Mouse (Mus musculus) adrenal gland, postnatal 36 days (tissue): ENCODE data around the gene Plaur. TPM values are rescaled to one million over a fixed set of nuclear protein-coding genes. Genes with fewer than 3 reads are reported as not detected.

Experiments used
- DNase-seq, 2 experiments: peaks; one replicate each; pipeline ENCODE4 v3.0.0; 2021; ENCODE audit warnings: mixed read lengths in 1 of 2
- total RNA-seq, 2 experiments: library from RNA; stranded (reverse); gene quantifications; 2 replicates each; pipeline ENCODE4 v1.2.3; 2021

Plaur gene
- total RNA-seq, 2 experiments from 2014 or later, result 7.9 to 9.8 TPM

GRCm38 (mm10) chr7:24445266-24445926 lies 16.9 kb upstream of the Plaur start:
- no peak for DNase-seq

GRCm38 (mm10) chr7:24446697-24447340 lies 15.5 kb upstream of the Plaur start:
- DNase-seq, result no peak

- DNase-seq, result peak; percentile 56 to 61
Measured at GRCm38 (mm10) chr7:24448782-24449517, 13.3 kb upstream of the Plaur start.

GRCm38 (mm10) chr7:24450585-24451017 lies 11.7 kb upstream of the Plaur start:
- no peak for DNase-seq

- DNase-seq, result no peak
Measured at GRCm38 (mm10) chr7:24451855-24452311, 10.4 kb upstream of the Plaur start, which contains the start of gene Irgc1. Gene Irgc1 (minus strand): TSS chr7:24452297.

GRCm38 (mm10) chr7:24454199-24454598 lies 8.1 kb upstream of the Plaur start:
- peak; percentile 28 to 48 for DNase-seq

- no peak for DNase-seq
Measured at GRCm38 (mm10) chr7:24455726-24456125, 6.6 kb upstream of the Plaur start.

GRCm38 (mm10) chr7:24457726-24458370 lies 4.4 kb upstream of the Plaur start:
- no peak for DNase-seq

GRCm38 (mm10) chr7:24459440-24459839 lies 2.8 kb upstream of the Plaur start:
- DNase-seq, result no peak

- DNase-seq, result peak; percentile 16 to 42
Measured at GRCm38 (mm10) chr7:24459843-24460242, 2.4 kb upstream of the Plaur start.

GRCm38 (mm10) chr7:24461376-24462051 lies 770 bp upstream of the Plaur start:
- peak; percentile 72 to 77 for DNase-seq

GRCm38 (mm10) chr7:24466835-24467234 lies 4.6 kb downstream of the Plaur start:
- no peak for DNase-seq

- DNase-seq, result no peak
Measured at GRCm38 (mm10) chr7:24467886-24468285, 5.6 kb downstream of the Plaur start.

- no peak for DNase-seq
Measured at GRCm38 (mm10) chr7:24469126-24469525, 6.8 kb downstream of the Plaur start.

- DNase-seq, result peak; percentile 77 to 85
Measured at GRCm38 (mm10) chr7:24470356-24470755, 8.1 kb downstream of the Plaur start.

- no peak for DNase-seq
Measured at GRCm38 (mm10) chr7:24472442-24472841, 10.2 kb downstream of the Plaur start.

GRCm38 (mm10) chr7:24472937-24473336 lies 10.7 kb downstream of the Plaur start:
- peak in 1 of 2 experiments; percentile 32 for DNase-seq

GRCm38 (mm10) chr7:24473913-24474529 lies 11.7 kb downstream of the Plaur start:
- DNase-seq, result peak; percentile 71 to 74

GRCm38 (mm10) chr7:24474811-24475506 lies 12.7 kb downstream of the Plaur start:
- no peak for DNase-seq

- no peak for DNase-seq
Measured at GRCm38 (mm10) chr7:24476338-24476737, 14.1 kb downstream of the Plaur start.

- no peak for DNase-seq
Measured at GRCm38 (mm10) chr7:24476856-24477255, 14.6 kb downstream of the Plaur start.
